Mouse (Mus musculus) embryo, embryonic 11.5 days (tissue): ENCODE measurements at regions not wholly inside any gene's neighbourhood (a gene's known extent, or its start where the extent isn't known, plus 50 kb on each side); places are given as distances from the start of the nearest gene placed in this dataset.
"Not testable (repeated sequence)": the region's sequence is repeated elsewhere in the genome, so short reads cannot be mapped to it uniquely, and the experiment has no call there.

ENCODE experiments used
- DNase-seq: peaks from one replicate; pipeline ENCODE4 v3.0.0-alpha.2; 2012; ENCODE audit warnings: low read depth, low spot score

GRCm38 (mm10) chr11:40159161-40159560 is 535.8 kb downstream of the Mat2b start:
- not testable (repeated sequence) for DNase-seq

GRCm38 (mm10) chr11:40149312-40149711 is 545.7 kb downstream of the Mat2b start:
- DNase-seq = peak; percentile 49

- DNase-seq = no peak
These were observed 557.2 kb downstream of the Mat2b start for GRCm38 (mm10) chr11:40137803-40138202.

GRCm38 (mm10) chr11:40102613-40103012 is 592.4 kb downstream of the Mat2b start:
- no peak for DNase-seq

- no peak for DNase-seq
These were observed 620.7 kb downstream of the Mat2b start for GRCm38 (mm10) chr11:40074317-40074716.

GRCm38 (mm10) chr11:40050503-40050902 is 644.5 kb downstream of the Mat2b start:
- no peak for DNase-seq

GRCm38 (mm10) chr11:40027511-40027910 is 667.5 kb downstream of the Mat2b start:
- DNase-seq = no peak

GRCm38 (mm10) chr11:39999483-39999882 is 695.5 kb downstream of the Mat2b start:
- DNase-seq = no peak

GRCm38 (mm10) chr11:39998612-39999011 is 696.4 kb downstream of the Mat2b start:
- DNase-seq = peak; percentile 20

- no peak for DNase-seq
These were observed 722.4 kb downstream of the Mat2b start for GRCm38 (mm10) chr11:39972585-39972984.

- no peak for DNase-seq
These were observed 731.3 kb downstream of the Mat2b start for GRCm38 (mm10) chr11:39963705-39964104.

- no peak for DNase-seq
These were observed 740.6 kb downstream of the Mat2b start for GRCm38 (mm10) chr11:39954426-39954825.

GRCm38 (mm10) chr11:39944196-39944595 is 750.8 kb downstream of the Mat2b start:
- no peak for DNase-seq

- DNase-seq = no peak
These were observed 760.8 kb downstream of the Mat2b start for GRCm38 (mm10) chr11:39934216-39934615.

- peak; percentile 2 for DNase-seq
These were observed 771.0 kb downstream of the Mat2b start for GRCm38 (mm10) chr11:39923977-39924527.

GRCm38 (mm10) chr11:39917716-39918347 is 777.2 kb downstream of the Mat2b start:
- no peak for DNase-seq

GRCm38 (mm10) chr11:39899644-39900225 is 795.3 kb downstream of the Mat2b start:
- no peak for DNase-seq

GRCm38 (mm10) chr11:39883305-39883704 is 811.7 kb downstream of the Mat2b start:
- no peak for DNase-seq

- no peak for DNase-seq
These were observed 826.5 kb downstream of the Mat2b start for GRCm38 (mm10) chr11:39868451-39868979.
